Mouse (Mus musculus): ENCODE measurements at regions not wholly inside any gene's neighbourhood (a gene's known extent, or its start where the extent isn't known, plus 50 kb on each side); places are given as distances from the start of the nearest gene placed in this dataset.

- no peak overlapping the region for H3K4me3 ChIP-seq (ENCODE audit: insufficient read depth in 1 of 2, low read depth in 1 of 2, low read length in 2 of 2, poor library complexity in 1 of 2, severe bottlenecking in 1 of 2)
- no peak overlapping the region for H3K27ac ChIP-seq (ENCODE audit: insufficient read depth, low read depth, low read length, poor library complexity, severe bottlenecking)
- in situ Hi-C loops (cut with MboI; ENCODE audit: low sequenced_read_pairs in 2 of 2, unreplicated experiment in 2 of 2) = no loop called here
- no peaks in the 10 kb centered on the region for H3K36me3 ChIP-seq (ENCODE audit: control insufficient read depth, insufficient read depth, low read length, poor library complexity, severe bottlenecking)
- no peaks in the 10 kb centered on the region for H3K9me3 ChIP-seq (ENCODE audit: control insufficient read depth, insufficient read depth, low read depth, low read length)
- TF ChIP-seq MAFK (IDR thresholded peaks at IDR 0.05; ENCODE audit: insufficient read depth, low read depth, low read length) (no peak), HCFC1 (IDR thresholded peaks at IDR 0.05; ENCODE audit: borderline replicate concordance, insufficient read depth, low read length) (no peak), ZC3H11A (IDR thresholded peaks at IDR 0.05; ENCODE audit: borderline replicate concordance, low read depth, low read length) (no peak), ZNF384 (IDR thresholded peaks at IDR 0.05; ENCODE audit: low read depth, low read length) (no peak), CHD2 (IDR thresholded peaks at IDR 0.05; ENCODE audit: low read depth, low read length) (no peak)
- no peak overlapping the region for H3K9ac ChIP-seq (ENCODE audit: insufficient read depth, low read depth, low read length, poor library complexity, severe bottlenecking)
- H3K4me1 ChIP-seq (ENCODE audit: control insufficient read depth in 2 of 2, insufficient read depth in 2 of 2, low read length in 2 of 2, poor library complexity in 1 of 2) = no peaks in the 10 kb centered on the region
- no peak for DNase-seq (ENCODE audit: low read depth, low spot score)
Measured at GRCm38 (mm10) chr8:92171578-92171977, 185.8 kb upstream of the Irx5 start.

- Histone ChIP-seq H3K4me1 (ENCODE audit: control insufficient read depth in 2 of 2, insufficient read depth in 2 of 2, low read length in 2 of 2, poor library complexity in 1 of 2) (no peaks in the 10 kb centered on the region), H3K36me3 (ENCODE audit: control insufficient read depth, insufficient read depth, low read length, poor library complexity, severe bottlenecking) (no peaks in the 10 kb centered on the region), H3K9ac (ENCODE audit: insufficient read depth, low read depth, low read length, poor library complexity, severe bottlenecking) (no peak overlapping the region), H3K9me3 (ENCODE audit: control insufficient read depth, insufficient read depth, low read depth, low read length) (no peaks in the 10 kb centered on the region), H3K4me3 (ENCODE audit: insufficient read depth in 1 of 2, low read depth in 1 of 2, low read length in 2 of 2, poor library complexity in 1 of 2, severe bottlenecking in 1 of 2) (no peak overlapping the region), H3K27ac (ENCODE audit: insufficient read depth, low read depth, low read length, poor library complexity, severe bottlenecking) (no peak overlapping the region)
- DNase-seq (ENCODE audit: low read depth, low spot score) = no peak
- TF ChIP-seq ZNF384 (IDR thresholded peaks at IDR 0.05; ENCODE audit: low read depth, low read length) (no peak), ZC3H11A (IDR thresholded peaks at IDR 0.05; ENCODE audit: borderline replicate concordance, low read depth, low read length) (no peak), MAFK (IDR thresholded peaks at IDR 0.05; ENCODE audit: insufficient read depth, low read depth, low read length) (no peak), CHD2 (IDR thresholded peaks at IDR 0.05; ENCODE audit: low read depth, low read length) (no peak), HCFC1 (IDR thresholded peaks at IDR 0.05; ENCODE audit: borderline replicate concordance, insufficient read depth, low read length) (no peak)
- in situ Hi-C loops (cut with MboI; ENCODE audit: low sequenced_read_pairs in 2 of 2, unreplicated experiment in 2 of 2) = no loop called here
Measured at GRCm38 (mm10) chr8:92167340-92167783, 190.1 kb upstream of the Irx5 start.

GRCm38 (mm10) chr8:92165306-92165705 lies 192.1 kb upstream of the Irx5 start:
- no peaks in the 10 kb centered on the region for H3K36me3 ChIP-seq (ENCODE audit: control insufficient read depth, insufficient read depth, low read length, poor library complexity, severe bottlenecking)
- H3K4me1 ChIP-seq (ENCODE audit: control insufficient read depth in 2 of 2, insufficient read depth in 2 of 2, low read length in 2 of 2, poor library complexity in 1 of 2) = no peaks in the 10 kb centered on the region
- H3K4me3 ChIP-seq (ENCODE audit: insufficient read depth in 1 of 2, low read depth in 1 of 2, low read length in 2 of 2, poor library complexity in 1 of 2, severe bottlenecking in 1 of 2) = no peak overlapping the region
- in situ Hi-C loops (cut with MboI; ENCODE audit: low sequenced_read_pairs in 2 of 2, unreplicated experiment in 2 of 2) = no loop called here
- no peak overlapping the region for H3K27ac ChIP-seq (ENCODE audit: insufficient read depth, low read depth, low read length, poor library complexity, severe bottlenecking)
- TF ChIP-seq HCFC1 (IDR thresholded peaks at IDR 0.05; ENCODE audit: borderline replicate concordance, insufficient read depth, low read length) (no peak), MAFK (IDR thresholded peaks at IDR 0.05; ENCODE audit: insufficient read depth, low read depth, low read length) (no peak), ZC3H11A (IDR thresholded peaks at IDR 0.05; ENCODE audit: borderline replicate concordance, low read depth, low read length) (no peak)
- no peaks in the 10 kb centered on the region for H3K9me3 ChIP-seq (ENCODE audit: control insufficient read depth, insufficient read depth, low read depth, low read length)
- no peak for DNase-seq (ENCODE audit: low read depth, low spot score)
- H3K9ac ChIP-seq (ENCODE audit: insufficient read depth, low read depth, low read length, poor library complexity, severe bottlenecking) = no peak overlapping the region

- Histone ChIP-seq H3K27ac (ENCODE audit: insufficient read depth, low read depth, low read length, poor library complexity, severe bottlenecking) (no peak overlapping the region), H3K9ac (ENCODE audit: insufficient read depth, low read depth, low read length, poor library complexity, severe bottlenecking) (no peak overlapping the region), H3K4me1 (ENCODE audit: control insufficient read depth in 2 of 2, insufficient read depth in 2 of 2, low read length in 2 of 2, poor library complexity in 1 of 2) (no peaks in the 10 kb centered on the region), H3K4me3 (ENCODE audit: insufficient read depth in 1 of 2, low read depth in 1 of 2, low read length in 2 of 2, poor library complexity in 1 of 2, severe bottlenecking in 1 of 2) (no peak overlapping the region), H3K9me3 (ENCODE audit: control insufficient read depth, insufficient read depth, low read depth, low read length) (no peaks in the 10 kb centered on the region), H3K36me3 (ENCODE audit: control insufficient read depth, insufficient read depth, low read length, poor library complexity, severe bottlenecking) (no peaks in the 10 kb centered on the region)
- TF ChIP-seq ZNF384 (IDR thresholded peaks at IDR 0.05; ENCODE audit: low read depth, low read length) (no peak), ZC3H11A (IDR thresholded peaks at IDR 0.05; ENCODE audit: borderline replicate concordance, low read depth, low read length) (no peak), MAFK (IDR thresholded peaks at IDR 0.05; ENCODE audit: insufficient read depth, low read depth, low read length) (no peak), CHD2 (IDR thresholded peaks at IDR 0.05; ENCODE audit: low read depth, low read length) (no peak), HCFC1 (IDR thresholded peaks at IDR 0.05; ENCODE audit: borderline replicate concordance, insufficient read depth, low read length) (no peak)
- no peak for DNase-seq (ENCODE audit: low read depth, low spot score)
- in situ Hi-C loops (cut with MboI; ENCODE audit: low sequenced_read_pairs in 2 of 2, unreplicated experiment in 2 of 2) = no loop called here
Measured at GRCm38 (mm10) chr8:92164496-92164895, 192.9 kb upstream of the Irx5 start.

GRCm38 (mm10) chr8:92161002-92161401 lies 196.4 kb upstream of the Irx5 start:
- H3K4me3 ChIP-seq (ENCODE audit: insufficient read depth in 1 of 2, low read depth in 1 of 2, low read length in 2 of 2, poor library complexity in 1 of 2, severe bottlenecking in 1 of 2) = no peak overlapping the region
- no peak overlapping the region for H3K27ac ChIP-seq (ENCODE audit: insufficient read depth, low read depth, low read length, poor library complexity, severe bottlenecking)
- in situ Hi-C loops (cut with MboI; ENCODE audit: low sequenced_read_pairs in 2 of 2, unreplicated experiment in 2 of 2) = no loop called here

More at GRCm38 (mm10) chr8:92161002-92161401, 196.4 kb upstream of the Irx5 start:
- no peaks in the 10 kb centered on the region for H3K9me3 ChIP-seq (ENCODE audit: control insufficient read depth, insufficient read depth, low read depth, low read length)
- H3K9ac ChIP-seq (ENCODE audit: insufficient read depth, low read depth, low read length, poor library complexity, severe bottlenecking) = no peak overlapping the region
- TF ChIP-seq HCFC1 (IDR thresholded peaks at IDR 0.05; ENCODE audit: borderline replicate concordance, insufficient read depth, low read length) = no peak
- TF ChIP-seq CHD2 (IDR thresholded peaks at IDR 0.05; ENCODE audit: low read depth, low read length) = no peak
- no peak for TF ChIP-seq MAFK (IDR thresholded peaks at IDR 0.05; ENCODE audit: insufficient read depth, low read depth, low read length)
- TF ChIP-seq ZNF384 (IDR thresholded peaks at IDR 0.05; ENCODE audit: low read depth, low read length) = no peak
- no peak for TF ChIP-seq ZC3H11A (IDR thresholded peaks at IDR 0.05; ENCODE audit: borderline replicate concordance, low read depth, low read length)
- DNase-seq (ENCODE audit: low read depth, low spot score) = no peak
- no peaks in the 10 kb centered on the region for H3K36me3 ChIP-seq (ENCODE audit: control insufficient read depth, insufficient read depth, low read length, poor library complexity, severe bottlenecking)
- H3K4me1 ChIP-seq (ENCODE audit: control insufficient read depth in 2 of 2, insufficient read depth in 2 of 2, low read length in 2 of 2, poor library complexity in 1 of 2) = no peaks in the 10 kb centered on the region
